Mouse (Mus musculus) lung, postnatal 10 days (tissue): Measurements from ENCODE around the gene P2ry14.
"Not testable (repeated sequence)": the region's sequence is repeated elsewhere in the genome, so short reads cannot be mapped to it uniquely, and the experiment has no call there.

ENCODE experiments used
- DNase-seq: peaks from one replicate; pipeline ENCODE4 v3.0.0; 2021

P2ry14 gene

DNA sequence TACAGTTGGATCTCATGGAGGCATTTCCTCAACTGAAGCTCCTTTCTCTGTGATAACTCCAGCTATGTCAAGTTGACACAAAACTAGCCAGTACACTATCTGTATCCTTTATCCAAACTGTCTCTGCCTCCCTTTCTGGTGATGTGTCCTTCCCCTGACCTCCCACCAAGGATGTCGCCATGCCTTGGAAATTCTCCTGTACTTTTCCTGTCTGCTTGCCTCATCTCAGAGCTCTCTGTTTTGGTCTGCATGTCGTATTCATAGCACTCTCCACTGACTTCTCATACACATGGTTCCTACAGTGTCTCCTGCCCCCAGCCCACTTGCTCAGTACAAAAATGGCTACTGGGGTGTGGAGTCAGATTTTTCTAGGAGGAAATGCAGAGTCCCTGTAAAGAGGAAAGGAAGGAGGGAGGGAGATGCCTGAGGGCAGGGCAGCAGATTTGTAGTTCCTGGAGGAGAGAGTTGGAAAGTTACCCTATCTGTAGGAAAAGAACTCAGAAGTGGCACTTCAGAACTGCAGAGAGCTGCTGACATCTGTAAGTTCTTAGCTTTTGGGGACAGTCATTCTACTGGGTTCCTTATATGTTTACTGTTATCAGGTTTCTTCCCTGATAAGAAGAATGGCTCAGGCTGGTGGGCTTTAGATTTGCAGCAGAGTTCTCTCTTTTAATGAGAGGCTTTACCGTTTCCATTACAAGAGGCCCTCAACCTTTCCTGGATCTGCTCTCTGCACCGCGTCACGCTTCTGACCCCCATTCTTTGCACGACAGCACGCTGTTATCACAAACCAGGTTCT, 11.7 kb downstream of the P2ry14 start:
- DNase-seq, result peak; percentile 47

DNA sequence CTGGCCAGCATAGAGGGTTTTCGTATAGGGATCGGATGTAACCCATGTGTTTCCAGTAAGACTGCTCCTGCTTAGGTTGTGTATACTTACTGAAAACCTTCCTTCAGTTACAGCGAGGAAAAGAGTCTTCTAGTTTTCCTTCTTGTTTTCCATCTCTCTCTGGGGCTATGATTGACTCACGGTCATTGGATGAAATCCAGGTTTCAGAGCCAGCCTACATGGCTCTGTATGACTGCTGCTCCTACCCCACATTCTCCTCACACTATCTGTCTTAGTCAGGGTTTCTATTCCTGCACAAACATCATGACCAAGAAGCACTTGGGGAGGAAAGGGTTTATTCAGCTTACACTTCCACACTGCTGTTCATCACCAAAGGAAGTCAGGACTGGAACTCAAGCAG, 12.5 kb downstream of the P2ry14 start:
- not testable (repeated sequence) for DNase-seq

DNA sequence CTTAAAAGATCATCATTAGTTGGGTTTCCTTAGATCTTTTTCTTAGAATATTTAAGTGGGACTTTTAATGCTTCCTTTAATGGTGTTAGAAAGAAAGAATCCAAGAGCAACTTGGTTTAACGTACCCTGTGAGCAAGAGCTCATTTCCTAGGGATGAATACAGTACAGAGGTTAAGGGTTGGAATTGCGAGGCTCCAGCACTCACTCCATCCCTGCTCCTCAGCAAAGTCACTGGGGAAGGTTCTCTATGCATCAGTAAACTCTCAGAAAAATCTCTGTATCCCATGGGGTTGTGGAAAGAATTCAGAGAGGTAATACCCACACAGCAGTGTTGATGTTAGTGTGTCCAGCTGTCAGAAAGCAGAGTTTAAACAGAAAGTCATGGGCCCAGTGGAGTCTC, 13.3 kb downstream of the P2ry14 start:
- no peak for DNase-seq

DNA sequence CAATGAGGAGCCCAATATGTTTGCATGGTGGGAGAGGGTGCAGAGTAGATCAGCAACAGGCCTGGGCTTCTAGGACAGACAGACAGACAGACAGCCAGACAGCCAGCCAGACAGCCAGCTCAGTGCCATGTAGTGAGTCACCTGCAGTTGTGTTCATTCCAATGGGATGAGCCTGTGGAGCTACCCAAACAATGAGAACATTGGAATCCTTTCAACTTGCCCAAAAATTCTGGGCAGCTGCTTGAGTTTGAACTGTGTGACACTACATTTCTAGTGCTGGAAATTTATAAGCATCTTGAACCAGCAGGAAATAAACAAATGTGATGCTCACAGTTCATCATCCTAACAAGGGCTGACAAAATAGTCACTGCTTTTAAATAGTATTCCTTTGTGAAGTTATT, 13.8 kb downstream of the P2ry14 start:
- DNase-seq, result peak; percentile 79

DNA sequence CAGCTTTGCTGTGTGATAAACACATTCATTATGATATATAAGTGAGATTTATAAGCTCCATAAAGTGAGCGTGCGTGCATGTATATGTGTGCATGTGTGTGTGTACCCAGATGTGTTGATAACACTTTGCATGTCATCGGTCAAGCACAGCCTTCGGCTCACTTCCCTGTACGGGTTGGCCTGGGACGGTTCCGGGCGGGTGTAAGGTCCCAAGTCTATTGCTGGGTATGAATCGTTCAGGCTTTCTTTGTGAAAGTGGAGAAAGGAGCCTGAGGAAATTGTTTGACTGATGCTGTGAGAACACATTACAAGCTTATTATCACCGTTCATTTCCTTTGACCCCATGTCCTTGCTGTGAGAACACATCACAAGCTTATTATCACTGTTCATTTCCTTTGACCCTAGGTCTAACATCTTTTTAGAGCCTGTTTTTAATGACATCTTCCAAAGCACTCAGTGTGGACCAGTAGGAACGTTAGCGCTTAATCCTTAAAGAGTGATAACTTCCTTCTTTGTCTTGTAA, 14.4 kb downstream of the P2ry14 start:
- peak; percentile 32 for DNase-seq

DNA sequence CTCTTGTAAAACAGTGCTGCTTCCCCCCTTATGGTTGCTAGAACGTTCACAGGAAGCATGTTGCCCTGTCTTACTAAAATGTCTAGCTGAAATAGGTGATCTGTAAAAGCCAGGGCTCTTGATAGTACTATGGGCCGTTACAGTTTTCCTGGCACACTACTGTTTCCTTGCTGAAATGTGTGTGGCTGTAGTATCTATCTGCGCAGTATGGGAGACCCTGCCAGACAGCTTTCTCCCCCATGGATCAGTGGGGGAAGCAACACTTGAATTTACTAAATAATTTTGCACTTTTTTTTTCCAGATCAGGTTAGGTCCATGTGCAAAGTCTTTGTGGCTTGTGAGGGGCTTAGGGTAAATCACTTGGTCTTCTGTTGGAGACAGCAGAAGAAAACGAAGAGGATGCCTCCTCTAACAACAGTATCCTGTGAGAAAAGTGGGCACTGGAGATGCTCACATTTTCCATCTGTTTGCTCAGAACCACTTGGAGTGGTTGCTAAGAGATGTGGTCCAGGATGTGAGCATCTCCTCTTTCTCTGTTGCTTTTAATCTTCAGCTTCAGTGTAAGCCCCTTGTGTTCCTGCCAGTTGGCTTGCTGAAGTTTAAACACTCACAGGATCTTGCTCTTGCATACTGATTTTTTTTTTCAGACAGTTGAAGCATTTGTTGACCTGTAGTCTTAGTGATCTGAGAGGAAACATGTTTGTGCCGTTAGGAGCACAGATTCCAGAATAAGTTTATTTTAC, 17.3 kb downstream of the P2ry14 start:
- peak; percentile 68 for DNase-seq

DNA sequence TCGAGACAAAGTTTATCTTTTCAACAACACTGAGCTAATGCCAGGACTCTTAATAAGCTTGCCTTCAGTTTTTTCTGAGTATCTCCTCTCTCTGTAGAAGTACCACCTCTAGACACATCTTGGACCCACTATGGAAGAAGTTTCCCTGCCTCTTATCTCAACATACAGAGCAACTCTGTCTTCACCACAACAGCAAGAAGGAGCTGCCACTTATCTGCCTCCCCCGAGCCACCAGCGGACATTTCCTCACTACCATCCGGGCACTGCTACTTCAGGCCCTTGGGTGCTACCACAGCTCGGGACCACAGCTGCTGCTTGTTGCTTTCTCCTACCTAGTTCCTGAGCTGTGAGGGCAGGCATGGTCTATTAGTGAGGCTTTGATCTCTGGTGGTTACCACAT, 20.2 kb downstream of the P2ry14 start:
- no peak for DNase-seq

DNA sequence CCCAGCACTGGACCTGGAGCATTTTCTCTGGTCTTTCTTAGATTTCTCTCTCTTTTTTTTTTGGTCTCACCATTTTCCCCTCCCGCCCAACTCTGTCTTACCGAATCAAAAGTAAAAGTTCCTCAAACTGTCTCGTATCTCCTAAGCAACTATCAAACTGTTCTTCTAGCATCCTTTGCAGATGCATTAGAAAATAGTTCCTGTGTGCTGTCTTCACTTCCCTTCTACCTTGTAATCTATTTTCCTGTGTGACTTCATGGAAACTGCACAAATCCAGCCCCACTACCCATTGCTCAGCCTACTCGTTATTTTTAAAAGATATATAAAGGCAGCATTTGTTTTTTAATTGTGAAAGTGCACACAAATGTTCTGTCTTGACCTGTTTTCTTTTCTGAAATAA, 21.5 kb downstream of the P2ry14 start:
- DNase-seq, result no peak

DNA sequence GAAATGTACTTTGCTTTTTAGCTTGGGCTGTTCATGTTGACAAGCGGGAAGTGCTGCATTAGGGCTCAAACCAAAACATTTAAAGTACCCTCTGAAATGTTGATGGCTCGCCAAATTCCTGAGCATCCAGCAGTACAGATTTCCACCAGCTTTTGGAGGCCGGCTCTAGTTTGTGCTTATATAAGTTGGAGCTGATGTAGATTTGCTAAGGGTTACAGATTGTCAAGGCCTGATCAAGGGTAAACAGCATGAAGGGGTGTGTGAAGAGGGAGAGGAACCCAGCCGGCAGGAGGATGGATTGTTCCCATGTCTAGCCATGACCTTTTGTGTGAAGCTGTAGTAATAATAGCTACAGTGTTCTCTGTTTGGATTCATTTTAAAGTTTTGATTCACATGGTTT, 22.3 kb downstream of the P2ry14 start:
- DNase-seq, result peak; percentile 61

DNA sequence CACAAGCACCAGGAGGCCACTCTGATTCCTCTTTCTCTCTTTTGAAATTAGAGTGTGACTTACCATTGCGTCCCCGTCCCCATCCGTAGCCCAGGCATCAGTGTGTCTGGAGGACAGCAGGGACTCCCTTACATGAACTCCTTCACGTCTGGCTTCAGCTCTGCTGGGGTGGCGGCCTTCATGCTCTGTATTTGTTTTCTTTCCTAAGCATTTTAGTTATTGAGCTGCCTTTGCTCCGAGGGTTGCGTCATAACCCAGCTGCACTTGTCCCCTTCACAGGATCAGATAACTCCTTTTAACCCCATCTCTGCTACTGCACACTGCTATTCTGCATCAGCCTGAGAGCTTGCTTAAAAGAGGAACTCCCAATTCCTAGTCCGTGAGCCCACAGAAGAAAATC, 23.0 kb downstream of the P2ry14 start:
- peak; percentile 49 for DNase-seq

DNA sequence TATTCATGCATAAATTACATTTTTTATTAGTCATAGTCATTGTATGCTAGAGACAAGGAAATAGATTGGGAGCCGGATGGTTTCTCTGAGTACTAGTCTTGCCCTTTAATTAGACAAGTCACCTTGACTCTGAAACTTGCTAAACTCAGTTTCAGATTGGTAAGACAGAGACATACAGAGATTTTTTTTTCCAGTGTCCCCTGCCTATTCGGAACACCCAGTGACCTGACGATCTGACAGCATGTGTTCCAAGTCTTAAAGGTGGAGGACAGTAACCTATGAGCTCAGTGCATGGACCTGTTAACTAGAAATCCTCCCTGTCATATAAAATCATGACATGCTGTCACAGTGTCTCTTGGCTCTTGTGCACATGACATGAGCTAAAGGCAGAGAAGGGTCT, 23.9 kb downstream of the P2ry14 start:
- DNase-seq, result no peak

DNA sequence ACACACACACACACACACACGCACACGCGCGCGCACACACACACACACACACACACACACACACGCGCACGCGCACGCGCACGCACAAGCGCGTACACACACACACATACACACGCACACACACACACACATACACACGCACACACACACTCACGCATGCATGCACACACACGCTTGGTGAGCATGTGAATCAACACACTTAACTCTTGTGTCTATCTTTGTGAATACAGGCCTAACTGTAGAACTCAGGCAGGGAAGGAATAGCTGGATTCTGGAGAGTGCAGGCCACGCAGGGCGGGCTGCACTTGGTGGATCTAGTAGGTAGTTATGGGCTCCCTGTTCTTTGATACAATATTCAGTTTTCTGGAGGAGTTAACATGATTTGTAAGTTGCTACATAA, 24.7 kb downstream of the P2ry14 start:
- no peak for DNase-seq

DNA sequence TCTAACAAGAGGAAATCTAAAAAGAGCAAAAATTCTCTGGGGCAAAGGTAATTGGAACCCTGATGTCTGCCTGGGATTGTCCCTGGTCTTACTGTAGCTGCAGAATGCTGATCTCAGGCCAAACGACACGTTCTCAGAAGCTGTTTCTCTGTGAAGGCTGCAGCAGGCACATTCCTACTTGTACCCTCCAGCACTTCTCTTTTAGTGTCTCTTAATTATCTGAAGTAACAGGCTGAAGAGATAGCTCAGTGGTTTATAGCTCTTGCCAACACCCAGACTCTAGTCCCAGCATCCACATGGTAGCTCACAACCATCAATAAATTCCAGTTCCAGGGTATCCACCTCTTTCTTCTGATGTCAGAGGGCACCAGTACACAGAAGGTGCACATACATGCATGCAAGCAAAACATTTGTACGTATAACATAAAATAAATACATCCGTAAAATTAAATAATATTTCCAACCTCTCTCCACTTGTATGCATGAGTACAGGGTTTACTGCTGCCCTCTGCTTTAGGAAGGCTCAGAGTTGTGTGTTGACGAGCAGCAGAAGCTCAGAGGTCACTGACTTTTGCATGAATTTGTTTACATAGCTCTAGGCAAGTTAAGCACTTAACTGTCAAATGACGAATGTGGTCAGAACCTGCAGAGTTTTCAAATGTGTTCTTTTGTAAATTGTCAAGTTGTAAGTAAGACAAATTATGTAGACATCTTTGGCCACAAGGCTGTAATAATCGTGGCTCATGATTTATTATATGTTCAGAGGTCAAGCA, 27.4 kb downstream of the P2ry14 start:
- DNase-seq, result peak; percentile 37

DNA sequence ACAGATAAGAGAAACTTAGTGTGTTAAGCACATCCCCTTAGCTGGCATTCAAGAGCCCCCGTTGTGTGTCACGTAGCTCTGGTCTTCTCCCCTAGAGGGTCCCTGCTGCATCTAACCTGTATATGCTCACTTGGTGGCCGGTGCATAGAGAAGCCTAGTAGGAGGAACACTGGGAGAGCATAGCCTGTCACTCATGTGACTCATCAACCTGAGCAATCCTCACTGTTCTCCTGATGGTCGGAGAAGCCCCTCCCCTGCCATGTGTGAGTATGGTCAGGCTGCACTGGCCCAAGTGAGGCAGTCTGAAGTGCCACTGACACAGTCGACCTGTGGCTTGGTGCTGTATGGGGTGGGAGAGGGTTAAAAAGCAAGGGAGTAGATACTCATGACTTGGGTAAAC, 28.4 kb downstream of the P2ry14 start:
- DNase-seq, result no peak

DNA sequence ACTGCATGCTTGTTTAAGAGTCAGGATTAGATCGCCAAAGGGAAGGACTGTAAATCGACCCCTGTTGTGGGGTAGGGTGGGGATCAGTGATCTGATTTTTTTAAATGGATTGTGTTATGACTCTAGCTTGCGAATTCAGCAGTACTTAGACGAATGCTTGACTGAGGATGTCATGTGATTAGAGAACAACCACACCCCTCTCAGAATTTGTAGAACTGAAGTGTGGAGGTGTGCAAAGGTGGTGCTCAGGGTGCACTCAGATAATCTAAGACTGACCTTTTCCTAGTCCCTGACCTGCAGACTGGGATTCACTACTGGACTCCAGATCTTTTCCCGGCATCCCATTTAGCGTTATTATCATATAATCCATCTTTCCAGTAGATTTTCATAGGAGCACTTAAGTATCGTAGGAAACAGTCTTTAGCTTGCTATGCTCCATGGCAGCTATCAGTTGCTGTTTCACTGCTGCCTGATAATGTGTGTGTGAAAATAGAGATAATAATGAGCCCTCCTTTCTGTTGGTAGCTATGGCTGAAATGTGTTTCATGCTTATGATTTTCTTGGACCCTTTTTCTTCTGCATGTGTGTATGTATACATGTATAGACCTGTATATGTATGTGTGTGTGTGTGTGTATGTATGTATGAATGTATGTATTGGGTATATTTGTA, 31.5 kb downstream of the P2ry14 start:
- no peak for DNase-seq

DNA sequence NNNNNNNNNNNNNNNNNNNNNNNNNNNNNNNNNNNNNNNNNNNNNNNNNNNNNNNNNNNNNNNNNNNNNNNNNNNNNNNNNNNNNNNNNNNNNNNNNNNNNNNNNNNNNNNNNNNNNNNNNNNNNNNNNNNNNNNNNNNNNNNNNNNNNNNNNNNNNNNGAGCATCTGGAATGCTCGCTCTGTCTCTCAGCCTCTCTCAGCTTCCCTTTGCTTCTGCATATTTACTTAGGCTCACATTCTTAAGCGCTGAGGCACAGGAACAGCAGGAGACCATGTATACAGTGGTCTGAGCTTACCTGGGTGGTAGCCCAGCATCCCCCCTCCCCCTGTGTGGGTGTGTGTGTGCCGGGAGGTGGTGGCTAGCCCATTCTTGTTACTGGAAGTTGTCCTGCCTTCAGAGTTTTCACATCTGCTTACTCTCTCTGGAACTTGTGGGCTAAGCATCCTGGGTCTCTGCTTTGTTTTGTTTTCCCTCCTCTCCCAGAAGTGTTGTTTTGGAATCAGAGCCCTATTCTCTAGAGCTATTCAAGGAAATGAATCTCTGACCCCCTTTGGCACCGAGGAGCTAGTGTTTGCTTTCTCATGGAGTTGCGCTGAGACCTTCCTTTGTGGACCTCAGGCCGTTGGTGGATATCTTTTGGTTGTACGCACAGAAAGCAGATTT, 32.2 kb downstream of the P2ry14 start:
- peak; percentile 29 for DNase-seq

DNA sequence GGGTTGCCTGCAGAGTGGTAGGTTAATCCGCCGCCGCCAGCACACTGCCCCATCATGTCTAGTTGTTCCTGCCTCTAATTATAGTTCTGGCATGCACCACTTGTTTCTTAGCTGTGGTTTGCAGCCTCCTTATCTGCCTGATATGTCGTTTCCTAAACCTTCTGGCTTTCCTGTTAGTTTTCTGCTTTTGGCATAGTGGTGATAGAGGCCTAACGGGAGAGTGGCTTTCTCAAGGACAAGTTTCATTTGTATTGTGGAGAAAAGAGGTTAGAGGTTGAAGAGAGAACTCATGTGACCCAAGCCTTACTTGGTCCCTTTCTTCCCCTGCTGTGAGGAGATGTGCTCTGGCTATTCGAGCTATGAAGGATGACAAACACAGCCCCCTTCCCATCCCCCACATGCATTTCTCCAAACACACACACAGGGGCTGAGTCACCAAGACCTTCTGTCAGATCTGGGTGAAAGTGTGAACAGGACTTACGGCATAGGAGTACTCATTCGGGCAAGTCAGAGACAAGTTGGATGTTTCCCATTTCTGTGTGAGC, 39.4 kb downstream of the P2ry14 start:
- DNase-seq, result no peak

DNA sequence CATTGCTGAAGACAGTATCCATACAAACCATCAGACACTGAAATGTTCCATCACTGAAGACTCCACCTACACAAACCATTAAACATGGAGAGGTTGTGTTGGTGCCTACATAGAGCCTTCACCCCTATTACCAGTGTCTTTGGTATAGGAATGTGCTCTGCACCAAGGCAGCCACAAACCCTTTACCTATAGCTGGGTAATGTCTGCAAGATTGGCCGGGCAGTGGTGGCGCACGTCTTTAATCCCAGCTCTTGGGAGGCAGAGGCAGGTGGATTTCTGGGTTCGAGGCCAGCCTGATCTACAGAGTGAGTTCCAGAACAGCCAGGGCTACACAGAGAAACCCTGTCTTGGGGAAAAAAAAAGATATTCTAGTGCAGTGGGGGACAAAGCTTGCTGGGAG, 40.1 kb downstream of the P2ry14 start:
- DNase-seq, result not testable (repeated sequence)

DNA sequence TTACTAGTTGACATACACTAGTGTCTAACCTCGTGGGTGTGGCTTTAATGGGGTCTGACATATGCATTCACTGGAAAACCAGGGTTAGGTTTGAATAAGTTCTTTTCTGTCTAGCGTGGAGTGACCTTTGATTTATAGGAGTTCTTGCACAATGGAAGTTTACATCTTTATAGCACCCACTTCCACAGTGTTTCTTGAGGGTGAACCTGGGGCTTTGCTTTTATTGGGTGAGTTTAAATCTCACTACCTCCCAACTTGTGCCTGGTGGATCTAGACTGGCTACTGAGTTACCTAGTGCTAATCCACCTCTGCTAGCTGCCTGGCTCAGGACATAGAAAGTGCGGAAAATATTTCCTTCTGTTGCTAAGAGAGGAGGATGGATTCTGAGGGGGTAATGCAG, 41.5 kb downstream of the P2ry14 start:
- no peak for DNase-seq

DNA sequence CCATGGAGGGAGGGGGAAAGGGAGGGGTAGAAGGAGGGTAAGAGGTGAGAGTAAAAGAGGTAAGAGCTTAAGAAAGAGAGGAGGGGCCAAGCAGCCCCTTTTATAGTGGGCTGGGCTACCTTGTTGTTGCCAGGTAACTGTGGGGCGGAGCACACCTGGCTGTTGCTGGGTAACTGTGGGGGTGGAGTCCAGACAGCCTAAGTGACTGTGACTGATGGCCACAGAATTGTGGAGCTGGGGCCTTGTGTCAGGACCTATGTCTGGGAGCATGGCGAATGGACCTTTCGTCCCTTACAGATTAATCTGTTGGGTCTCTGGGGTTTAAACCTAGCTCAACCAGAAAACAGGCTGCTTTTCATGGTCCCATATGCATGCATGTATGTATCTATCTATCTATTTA, 43.6 kb downstream of the P2ry14 start:
- DNase-seq, result not testable (repeated sequence)

DNA sequence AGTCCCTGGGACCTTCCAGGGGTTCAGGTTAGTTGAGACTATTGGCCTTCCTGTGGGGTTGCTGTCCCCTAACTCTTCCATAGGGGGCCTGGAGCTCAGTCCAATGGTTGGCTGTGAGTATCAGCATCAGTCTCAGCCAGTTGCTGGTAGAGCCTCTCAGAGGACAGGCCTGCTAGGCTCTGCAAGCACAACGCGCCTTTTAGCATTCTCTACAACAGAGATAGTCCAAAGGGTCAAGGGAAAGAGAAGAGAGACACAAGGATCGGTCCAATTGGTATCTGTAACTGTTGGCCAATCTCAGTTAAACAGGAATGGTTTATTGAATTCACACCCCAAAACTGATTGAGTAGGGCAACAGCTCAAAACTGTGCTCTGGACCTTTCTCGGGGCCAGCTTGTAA, 46.0 kb downstream of the P2ry14 start:
- no peak for DNase-seq

DNA sequence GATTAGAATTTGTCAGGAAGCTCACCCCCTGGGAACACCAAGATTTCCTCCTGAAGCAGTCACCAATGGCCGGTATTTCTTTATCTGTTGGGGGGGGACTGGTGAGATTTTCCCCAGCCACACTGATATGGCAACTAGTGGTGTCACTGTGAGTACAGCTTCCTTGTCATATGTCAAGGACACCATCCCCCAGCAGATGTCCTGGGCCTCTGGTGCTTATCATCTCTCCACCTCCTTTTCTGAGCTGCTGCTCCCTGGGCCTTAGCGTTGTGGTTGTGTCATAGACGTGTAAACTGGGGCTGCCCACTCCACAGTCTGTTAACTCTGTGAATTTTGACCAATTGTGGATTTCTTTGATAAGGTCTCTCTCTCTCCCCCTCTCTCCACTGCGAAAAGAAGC, 49.0 kb downstream of the P2ry14 start:
- no peak for DNase-seq
